Mouse (Mus musculus): ENCODE results near the gene Nup107. TPM values are rescaled to one million over a fixed set of nuclear protein-coding genes. Genes with fewer than 3 reads are reported as not detected.
A peak's percentile ranks its signal among the peaks of the same experiment; 100 is the strongest.
"Not testable (repeated sequence)": the region's sequence is repeated elsewhere in the genome, so short reads cannot be mapped to it uniquely, and the experiment has no call there.

The Nup107 gene
- total and polyA plus RNA-seq, 2 experiments from 2014 or later, result 12.5 to 19.0 TPM

DNA sequence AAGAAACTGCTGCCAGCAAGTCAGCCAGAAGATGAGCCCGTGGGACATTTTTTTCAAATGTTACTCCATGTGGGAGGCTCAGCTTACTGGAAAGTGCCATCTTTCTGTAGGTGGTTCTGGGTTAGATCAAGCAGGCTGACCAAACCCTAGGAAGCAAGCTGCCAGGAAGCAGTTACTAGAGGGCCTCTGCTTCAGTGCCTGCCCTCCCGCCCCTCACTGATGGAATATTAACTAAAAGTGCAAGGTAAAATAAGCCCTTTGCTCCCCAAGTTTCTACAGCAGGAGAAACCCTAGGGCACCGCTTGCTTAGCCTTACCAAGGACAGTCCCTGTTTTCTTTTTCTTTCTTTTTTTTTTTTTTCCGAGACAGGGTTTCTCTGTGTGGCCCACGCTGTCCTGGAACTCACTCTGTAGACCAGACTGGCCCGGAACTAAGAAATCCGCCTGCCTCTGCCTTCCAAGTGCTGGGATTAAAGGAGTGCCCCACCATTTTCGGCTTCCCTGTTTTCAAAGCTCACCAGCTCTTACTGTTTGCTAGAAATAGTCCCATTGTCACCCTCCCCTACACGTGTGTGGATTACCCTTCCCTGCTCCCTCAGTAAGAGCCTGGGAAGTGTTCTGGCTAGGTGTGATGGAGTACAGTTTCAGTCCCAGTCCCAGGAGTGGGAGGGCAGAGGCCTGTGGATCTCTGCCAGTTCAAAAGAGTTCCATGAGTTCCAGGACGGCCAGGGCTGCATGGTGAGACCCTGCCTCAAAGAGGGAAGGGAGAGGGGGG is 44.0 kb downstream of the Nup107 start:
- Histone ChIP-seq H3K36me3 (ENCODE audit: insufficient read depth, low read length) (peaks cover 4% of the 10 kb centered on the region; the same call in 1 of the 2 replicates), H3K4me3 (ENCODE audit: low read length) (no peak overlapping the region), H3K9ac (replicated peaks; ENCODE audit: low read length) (no peak overlapping the region), H3K4me1 (ENCODE audit: insufficient read depth, low read length) (peaks cover 5% of the 10 kb centered on the region; the same call in 1 of the 2 replicates), H3K9me3 (ENCODE audit: low read length) (no peaks in the 10 kb centered on the region), H3K4me2 (ENCODE audit: low read depth, low read length) (no peak overlapping the region), H3K27me3 (ENCODE audit: insufficient read depth, low read length) (no peaks in the 10 kb centered on the region), H3K27ac (no peak overlapping the region)
- ATAC-seq (no peak), DNase-seq (ENCODE audit: low spot score) (no peak)
- TF ChIP-seq CTCF (IDR thresholded peaks at IDR 0.05; ENCODE audit: low read depth), result no peak
- WGBS, result 90% methylated on average over 10 of the region's 10 CpGs

DNA sequence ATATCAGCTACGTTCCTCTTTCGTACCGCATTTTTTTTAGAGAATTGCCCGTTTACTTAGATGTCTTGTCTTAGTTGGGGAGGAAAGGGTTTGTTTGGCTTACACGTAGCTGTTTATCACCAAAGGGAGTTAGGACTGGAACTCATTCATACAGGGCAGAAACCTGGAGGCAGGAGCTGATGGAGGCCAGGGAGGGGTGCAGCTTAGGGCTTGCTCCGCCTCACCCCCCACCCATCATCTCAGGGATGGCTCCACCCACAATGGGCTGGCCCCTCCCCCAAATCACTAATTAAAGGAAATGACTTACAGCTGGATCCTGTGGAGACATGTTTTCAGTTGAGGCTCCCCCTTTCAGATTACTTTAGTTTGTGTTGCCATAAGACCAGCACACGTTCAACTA is 44.8 kb downstream of the Nup107 start:
- no peak overlapping the region for H3K4me3 ChIP-seq (ENCODE audit: low read length)
- H3K27ac ChIP-seq, result no peak overlapping the region
- 92% methylated on average over 7 of the region's 7 CpGs for WGBS
- peaks cover 4% of the 10 kb centered on the region; the same call in 1 of the 2 replicates for H3K36me3 ChIP-seq (ENCODE audit: insufficient read depth, low read length)
- no peak overlapping the region for H3K4me2 ChIP-seq (ENCODE audit: low read depth, low read length)
- DNase-seq (ENCODE audit: low spot score), result no peak
- peaks cover 5% of the 10 kb centered on the region; the same call in 1 of the 2 replicates for H3K4me1 ChIP-seq (ENCODE audit: insufficient read depth, low read length)
- H3K9me3 ChIP-seq (ENCODE audit: low read length), result no peaks in the 10 kb centered on the region
- no peak for ATAC-seq
- no peak for TF ChIP-seq CTCF (IDR thresholded peaks at IDR 0.05; ENCODE audit: low read depth)
- H3K9ac ChIP-seq (replicated peaks; ENCODE audit: low read length), result no peak overlapping the region
- H3K27me3 ChIP-seq (ENCODE audit: insufficient read depth, low read length), result no peaks in the 10 kb centered on the region

DNA sequence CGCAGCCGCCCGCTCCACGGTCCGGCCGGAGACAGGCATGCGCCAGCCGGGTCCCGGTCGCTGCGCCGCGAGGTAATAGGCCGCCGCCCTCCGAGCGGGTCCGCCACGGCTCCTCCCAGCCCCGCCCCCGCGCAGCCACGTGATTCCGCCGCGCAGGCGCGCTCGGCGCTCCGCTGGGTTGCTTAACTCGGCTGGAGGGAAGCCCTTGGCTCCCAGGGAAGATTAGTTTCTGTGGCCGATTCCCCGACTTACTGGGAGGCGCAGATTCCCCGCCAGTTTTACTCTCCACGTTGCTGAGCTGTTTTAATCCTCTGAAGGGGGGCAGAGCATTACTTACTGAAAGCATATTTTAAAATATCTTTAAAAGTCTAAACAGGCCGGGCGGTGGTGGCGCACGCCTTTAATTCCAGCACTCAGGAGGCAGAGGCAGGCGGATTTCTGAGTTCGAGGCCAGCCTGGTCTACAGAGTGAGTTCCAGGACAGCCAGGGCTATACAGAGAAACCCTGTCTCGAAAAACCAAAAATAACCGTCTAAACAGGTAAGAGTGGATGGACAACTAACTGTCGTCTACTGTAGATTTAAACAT is 46.1 kb downstream of the Nup107 start, which contains the start of gene Slc35e3:
TSS of gene Slc35e3 (minus strand) at position 69 of the 587 bp plus-strand sequence.
- ATAC-seq (peak; percentile 98), DNase-seq (ENCODE audit: low spot score) (peak; percentile 97)
- 14% methylated on average over 43 of the region's 46 CpGs for WGBS
- Histone ChIP-seq H3K9me3 (ENCODE audit: low read length) (no peaks in the 10 kb centered on the region), H3K9ac (replicated peaks; ENCODE audit: low read length) (peak within 1 kb of the TSS; percentile 58), H3K4me3 (ENCODE audit: low read length) (peak within 1 kb of the TSS; percentile 54), H3K27ac (peak within 1 kb of the TSS; percentile 36; the same call in 1 of the 2 replicates), H3K4me2 (ENCODE audit: low read depth, low read length) (peak within 1 kb of the TSS; percentile 72), H3K4me1 (ENCODE audit: insufficient read depth, low read length) (peaks cover 5% of the 10 kb centered on the region; the same call in 1 of the 2 replicates), H3K27me3 (ENCODE audit: insufficient read depth, low read length) (no peaks in the 10 kb centered on the region), H3K36me3 (ENCODE audit: insufficient read depth, low read length) (no peaks in the 10 kb centered on the region; the same call in 1 of the 2 replicates)
- no peak for TF ChIP-seq CTCF (IDR thresholded peaks at IDR 0.05; ENCODE audit: low read depth)

DNA sequence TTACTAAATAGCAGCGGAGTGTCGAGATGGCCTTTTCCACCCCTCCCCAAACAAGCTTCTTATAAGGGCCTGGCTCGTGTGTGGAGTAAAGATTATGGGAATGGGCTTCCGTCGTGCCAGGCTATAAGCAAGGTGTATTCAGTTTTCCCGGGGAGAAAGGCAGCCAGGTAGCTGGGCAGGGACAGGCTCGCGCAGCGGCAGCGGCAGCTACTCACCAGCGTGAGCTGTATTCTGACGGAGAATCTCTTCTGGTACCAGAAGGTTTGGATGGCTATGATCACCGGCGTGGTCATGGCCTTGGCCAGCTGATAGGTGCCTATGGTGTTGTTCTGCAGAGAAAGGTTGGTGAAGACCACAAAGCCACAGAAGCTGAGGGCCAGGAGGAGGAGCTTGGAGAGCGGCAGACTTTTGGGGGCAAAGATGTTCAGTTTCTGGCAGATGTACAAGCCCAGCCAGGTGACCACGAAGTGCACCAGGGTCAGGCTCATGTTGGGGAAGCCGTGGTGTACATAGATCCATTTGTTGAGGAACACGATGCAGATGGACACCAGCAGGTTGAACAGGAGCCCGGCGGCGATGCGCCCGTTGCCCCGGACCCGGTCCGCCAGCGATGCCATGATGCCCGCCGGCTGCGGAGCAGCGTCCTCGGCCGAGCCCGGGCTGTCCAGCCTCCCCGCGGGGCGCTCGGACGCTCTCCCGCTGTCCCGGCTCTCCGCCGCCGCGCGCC is 46.8 kb downstream of the Nup107 start:
- Histone ChIP-seq H3K4me3 (ENCODE audit: low read length) (peak overlapping the region; percentile 54), H3K4me2 (ENCODE audit: low read depth, low read length) (peak overlapping the region; percentile 72), H3K27ac (peak overlapping the region; percentile 36; the same call in 1 of the 2 replicates), H3K9ac (replicated peaks; ENCODE audit: low read length) (peak overlapping the region; percentile 58)
- DNase-seq (ENCODE audit: low spot score); H3K4me1 ChIP-seq (ENCODE audit: insufficient read depth, low read length); H3K27me3 ChIP-seq (ENCODE audit: insufficient read depth, low read length); H3K36me3 ChIP-seq (ENCODE audit: insufficient read depth, low read length); H3K9me3 ChIP-seq (ENCODE audit: low read length): not testable (repeated sequence)
- ATAC-seq, result peak; percentile 77
- 1% methylated on average over 13 of the region's 46 CpGs for WGBS

DNA sequence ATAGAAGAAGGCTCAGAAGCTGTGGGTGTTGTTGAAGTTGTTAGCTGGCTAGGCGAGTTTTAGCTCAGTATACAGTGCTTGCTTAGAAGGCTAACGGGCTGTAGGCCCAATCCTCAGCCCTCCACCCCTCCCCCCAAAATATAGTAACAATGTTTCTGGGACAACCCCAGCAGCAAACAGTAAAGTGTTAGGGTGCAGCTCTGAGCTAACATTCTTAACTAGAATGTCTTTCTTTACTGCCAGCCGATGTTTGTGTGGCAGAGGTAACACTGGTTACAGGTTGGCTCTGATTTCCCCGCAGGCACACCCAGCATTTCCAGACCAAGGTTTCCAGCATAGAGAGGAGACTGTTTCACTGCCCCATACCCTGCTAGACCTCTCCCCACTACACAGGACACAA is 48.6 kb downstream of the Nup107 start:
- Histone ChIP-seq H3K4me3 (ENCODE audit: low read length) (no peak overlapping the region), H3K9ac (replicated peaks; ENCODE audit: low read length) (no peak overlapping the region), H3K27ac (no peak overlapping the region), H3K4me2 (ENCODE audit: low read depth, low read length) (peak overlapping the region; percentile 72), H3K27me3 (ENCODE audit: insufficient read depth, low read length) (no peaks in the 10 kb centered on the region), H3K4me1 (ENCODE audit: insufficient read depth, low read length) (peaks cover 5% of the 10 kb centered on the region; the same call in 1 of the 2 replicates), H3K36me3 (ENCODE audit: insufficient read depth, low read length) (peaks cover 12% of the 10 kb centered on the region; the same call in 1 of the 2 replicates), H3K9me3 (ENCODE audit: low read length) (no peaks in the 10 kb centered on the region)
- ATAC-seq (no peak), DNase-seq (ENCODE audit: low spot score) (no peak)
- TF ChIP-seq CTCF (IDR thresholded peaks at IDR 0.05; ENCODE audit: low read depth), result no peak
- WGBS, result 57% methylated on average over 4 of the region's 4 CpGs

DNA sequence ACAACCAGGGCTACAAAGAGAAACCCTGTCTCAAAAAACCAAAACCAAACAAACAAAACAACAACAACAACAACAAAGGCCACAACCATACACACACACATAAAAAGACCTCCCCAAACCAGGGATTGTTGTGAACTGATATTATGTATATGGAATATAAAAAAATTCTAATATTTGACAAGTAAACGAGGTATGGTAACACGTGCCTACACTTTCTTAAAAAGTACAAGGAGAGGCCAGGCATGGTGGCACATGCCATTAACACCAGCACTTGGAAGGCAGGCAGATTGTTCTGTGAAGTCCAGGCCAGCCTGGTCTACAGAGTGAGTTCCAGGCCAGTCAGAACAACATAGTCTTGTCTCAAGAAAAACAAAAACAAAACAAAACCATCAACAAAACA is 49.3 kb downstream of the Nup107 start:
- TF ChIP-seq CTCF (IDR thresholded peaks at IDR 0.05; ENCODE audit: low read depth), result no peak
- Histone ChIP-seq H3K9ac (replicated peaks; ENCODE audit: low read length) (no peak overlapping the region), H3K27ac (no peak overlapping the region), H3K4me2 (ENCODE audit: low read depth, low read length) (0 out of 2 replicates have a peak overlapping the region, but pooled peaks have one; percentile 72), H3K4me1 (ENCODE audit: insufficient read depth, low read length) (peaks cover 5% of the 10 kb centered on the region; the same call in 1 of the 2 replicates), H3K9me3 (ENCODE audit: low read length) (no peaks in the 10 kb centered on the region), H3K4me3 (ENCODE audit: low read length) (no peak overlapping the region), H3K27me3 (ENCODE audit: insufficient read depth, low read length) (no peaks in the 10 kb centered on the region), H3K36me3 (ENCODE audit: insufficient read depth, low read length) (peaks cover 20% of the 10 kb centered on the region; the same call in 1 of the 2 replicates)
- ATAC-seq, result no peak
- 88% methylated on average over 2 of the region's 2 CpGs for WGBS
- DNase-seq (ENCODE audit: low spot score), result no peak
